Mouse (Mus musculus): Measurements from ENCODE around the gene Mpst. TPM values are rescaled to one million over a fixed set of nuclear protein-coding genes. Genes with fewer than 3 reads are reported as not detected.

Mpst gene
- polyA plus RNA-seq, 1 experiment from 2014 or later: 61.9 TPM

DNA sequence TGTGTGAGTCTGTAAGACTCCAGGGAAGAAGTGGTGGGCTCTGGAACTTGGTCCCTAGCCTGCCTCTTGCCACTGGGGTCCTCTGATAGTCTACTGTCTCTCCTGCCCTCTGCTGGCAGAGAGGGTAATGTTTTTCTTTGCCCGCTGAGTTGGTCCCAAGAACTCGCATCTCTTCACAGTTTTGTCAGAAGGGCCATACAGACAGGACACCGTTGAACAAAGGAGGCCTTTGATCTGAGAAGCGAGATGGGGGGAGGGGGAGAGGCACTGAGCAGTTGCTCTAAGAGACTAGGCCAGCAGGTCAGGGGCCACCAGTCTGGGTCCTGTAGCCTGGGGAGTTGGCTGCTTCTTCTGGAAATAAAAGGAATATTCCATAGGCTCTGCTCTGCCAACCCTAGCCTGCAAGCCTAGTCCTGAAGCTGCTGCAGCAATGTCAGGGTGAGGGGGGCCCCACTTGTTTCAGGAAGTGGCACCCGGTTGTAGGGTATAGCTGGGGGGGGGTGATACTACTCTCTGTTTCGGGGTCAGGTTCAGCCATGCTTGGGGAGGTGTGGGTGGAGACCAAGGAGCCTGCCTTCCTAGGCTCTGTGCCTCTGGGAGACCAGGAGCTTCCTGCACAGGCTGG lies 28.8 kb downstream of the Mpst start:
- no peak for DNase-seq (ENCODE audit: low read depth, low spot score)
- POLR2A ChIA-PET: interaction anchor here (0.6 kb wide), 1 partner anchor 265 kb away, joined by 3 read pairs; no protein-coding TSS in a partner anchor
- CTCF ChIA-PET: interaction anchor here (1.6 kb wide), 1 partner anchor 17 kb away, joined by 3 read pairs; no protein-coding TSS in a partner anchor
- no peak for ATAC-seq
- in situ Hi-C loops (cut with MboI; ENCODE audit: low pct_unique_long_range_greater_than_20kb): no loop called here
- no peak for TF ChIP-seq CTCF (IDR thresholded peaks at IDR 0.05)
- no peaks in the 10 kb centered on the region for H3K27me3 ChIP-seq

- in situ Hi-C loops (cut with MboI; ENCODE audit: low pct_unique_long_range_greater_than_20kb): no loop called here
- H3K27me3 ChIP-seq: no peaks in the 10 kb centered on the region
- ATAC-seq (no peak), DNase-seq (ENCODE audit: low read depth, low spot score) (no peak)
- ChIA-PET POLR2A (no interaction called here), CTCF (interaction anchor here (1.6 kb wide), 1 partner anchor 17 kb away, joined by 3 read pairs; no protein-coding TSS in a partner anchor)
- TF ChIP-seq CTCF (IDR thresholded peaks at IDR 0.05): no peak
Measured at GRCm38 (mm10) chr15:78435681-78436080, 29.5 kb downstream of the Mpst start.

DNA sequence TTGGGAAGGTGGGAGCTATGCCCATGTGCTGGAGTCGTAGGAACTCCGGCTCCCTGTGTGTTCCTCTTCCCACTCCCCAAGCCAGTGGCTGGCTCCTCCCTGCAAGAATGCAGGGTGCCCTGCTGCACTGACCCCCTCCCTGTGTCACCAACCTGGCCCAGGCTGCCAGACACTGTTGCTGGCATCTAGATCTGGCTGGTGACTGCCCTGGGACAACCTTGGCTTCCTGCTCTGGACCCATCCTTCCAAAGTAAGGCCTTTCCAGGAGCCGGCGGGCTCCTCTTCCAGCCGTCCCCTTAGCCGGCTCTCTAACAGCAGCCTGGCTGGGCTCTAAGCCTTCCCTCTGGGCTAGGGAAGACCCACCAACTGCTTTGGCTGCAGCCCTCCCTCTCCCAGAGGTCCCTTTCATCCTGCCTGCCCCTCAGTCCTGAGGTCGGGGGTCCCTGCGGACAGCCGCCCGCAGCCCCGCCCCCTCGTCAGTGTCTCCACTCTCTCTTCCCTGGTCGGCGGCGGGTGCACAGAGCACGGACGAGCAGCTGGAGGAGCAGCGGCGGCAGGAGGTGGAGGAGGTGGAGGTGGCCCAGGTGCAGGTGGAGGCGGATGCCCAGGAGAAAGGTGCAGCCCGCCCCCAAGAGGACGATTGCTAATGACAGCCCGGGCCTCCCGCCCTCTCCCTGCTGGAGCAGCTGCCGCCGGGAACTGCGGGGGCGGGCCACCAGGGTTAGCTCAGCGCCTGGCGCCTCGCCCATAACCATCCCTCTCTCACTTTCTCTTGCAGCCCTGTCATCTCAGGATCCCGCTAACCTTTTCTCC lies 30.4 kb downstream of the Mpst start:
- ATAC-seq (no peak), DNase-seq (ENCODE audit: low read depth, low spot score) (no peak)
- in situ Hi-C loops (cut with MboI; ENCODE audit: low pct_unique_long_range_greater_than_20kb): no loop called here
- ChIA-PET POLR2A (interaction anchor here (0.6 to 1.6 kb wide), 2 partner anchors 34 to 96 kb away, joined by 3 to 4 read pairs; no protein-coding TSS in a partner anchor), CTCF (interaction anchor here (1.2 to 1.6 kb wide), 2 partner anchors 11 to 145 kb away, joined by 3 to 6 read pairs; no protein-coding TSS in a partner anchor)
- H3K27me3 ChIP-seq: no peaks in the 10 kb centered on the region
- TF ChIP-seq CTCF (IDR thresholded peaks at IDR 0.05): no peak

DNA sequence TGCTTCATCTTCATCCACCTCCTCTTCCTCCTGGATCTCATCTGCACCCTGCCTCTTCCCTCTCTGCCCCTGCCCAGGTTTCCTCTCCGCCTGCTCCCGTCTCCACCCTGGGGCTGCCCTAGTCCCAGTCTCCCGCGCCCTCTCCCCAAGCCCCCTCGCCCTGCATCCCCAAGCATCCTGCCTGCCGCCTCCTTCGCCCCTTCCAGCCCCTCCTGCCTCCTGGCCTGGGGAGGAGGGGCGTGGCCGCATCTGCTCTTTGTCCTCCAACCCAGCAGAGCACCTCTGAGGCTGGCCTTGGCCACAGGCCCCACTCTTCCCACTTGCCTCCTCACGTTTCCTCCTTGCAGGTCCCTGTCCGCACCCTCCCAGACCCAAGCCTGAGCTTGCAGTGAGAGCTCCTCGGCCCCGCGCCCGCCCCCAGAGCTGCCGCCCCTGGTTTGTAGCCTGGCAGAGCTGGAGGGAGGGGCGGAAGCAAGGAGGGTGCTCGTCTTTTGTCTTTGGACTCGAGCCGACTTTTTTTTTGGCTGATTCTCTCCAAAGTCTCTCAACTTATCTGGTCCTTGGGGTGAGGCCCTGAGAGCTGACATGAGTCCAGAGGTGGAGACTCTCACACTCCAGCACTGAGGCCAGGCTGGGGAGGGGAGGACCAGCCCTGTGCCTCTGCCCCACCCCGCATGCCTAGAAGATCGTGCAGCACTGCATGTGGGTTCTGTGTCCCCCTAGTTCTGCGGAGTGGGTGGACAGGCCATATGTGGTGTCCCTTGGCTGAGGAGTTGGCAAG lies 31.2 kb downstream of the Mpst start:
- CTCF ChIA-PET: interaction anchor here (1.2 to 1.6 kb wide), 2 partner anchors 11 to 145 kb away, joined by 3 to 6 read pairs; no protein-coding TSS in a partner anchor
- TF ChIP-seq CTCF (IDR thresholded peaks at IDR 0.05): no peak
- ATAC-seq: no peak
- DNase-seq (ENCODE audit: low read depth, low spot score): no peak
- no peaks in the 10 kb centered on the region for H3K27me3 ChIP-seq
- POLR2A ChIA-PET: interaction anchor here (0.6 to 1.6 kb wide), 3 partner anchors 10 to 96 kb away, joined by 3 to 5 read pairs (median 4); no protein-coding TSS in a partner anchor
- in situ Hi-C loops (cut with MboI; ENCODE audit: low pct_unique_long_range_greater_than_20kb): no loop called here

- in situ Hi-C loops (cut with MboI; ENCODE audit: low pct_unique_long_range_greater_than_20kb): no loop called here
- no peak for ATAC-seq
- no peak for DNase-seq (ENCODE audit: low read depth, low spot score)
- TF ChIP-seq CTCF (IDR thresholded peaks at IDR 0.05): no peak
- H3K27me3 ChIP-seq: no peaks in the 10 kb centered on the region
- ChIA-PET CTCF (interaction anchor here (1.6 kb wide), 1 partner anchor 10 kb away, joined by 6 read pairs; no protein-coding TSS in a partner anchor), POLR2A (interaction anchor here (0.7 to 1.6 kb wide), 2 partner anchors 9 to 95 kb away, joined by 3 to 5 read pairs; no protein-coding TSS in a partner anchor)
Measured at GRCm38 (mm10) chr15:78438018-78438394, 31.8 kb downstream of the Mpst start.

DNA sequence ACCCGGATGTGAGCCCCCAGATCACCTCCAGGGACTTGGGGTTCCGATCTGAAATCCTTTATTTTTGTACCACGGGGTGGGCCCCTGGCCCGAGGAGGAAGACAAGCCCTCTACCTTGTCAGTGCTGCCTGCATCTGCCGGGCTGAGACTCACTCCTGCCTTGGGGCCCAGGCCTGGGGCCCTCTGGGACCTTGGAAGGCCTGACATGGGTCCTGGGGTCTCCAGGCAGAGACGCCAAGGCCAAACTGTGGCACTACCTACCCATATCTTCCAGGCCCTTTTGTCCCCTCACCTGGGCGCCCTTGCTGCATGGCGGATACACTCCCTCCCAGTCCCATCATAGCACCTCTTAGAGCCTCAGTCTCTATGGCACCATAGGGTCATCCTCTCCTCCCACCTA lies 32.3 kb downstream of the Mpst start:
- no peak for TF ChIP-seq CTCF (IDR thresholded peaks at IDR 0.05)
- CTCF ChIA-PET: interaction anchor here (1.6 kb wide), 1 partner anchor 9 kb away, joined by 6 read pairs; no protein-coding TSS in a partner anchor
- in situ Hi-C loops (cut with MboI; ENCODE audit: low pct_unique_long_range_greater_than_20kb): no loop called here
- DNase-seq (ENCODE audit: low read depth, low spot score) (no peak), ATAC-seq (no peak)
- POLR2A ChIA-PET: interaction anchor here (1.6 kb wide), 1 partner anchor 94 kb away, joined by 3 read pairs; no protein-coding TSS in a partner anchor
- H3K27me3 ChIP-seq: no peaks in the 10 kb centered on the region

DNA sequence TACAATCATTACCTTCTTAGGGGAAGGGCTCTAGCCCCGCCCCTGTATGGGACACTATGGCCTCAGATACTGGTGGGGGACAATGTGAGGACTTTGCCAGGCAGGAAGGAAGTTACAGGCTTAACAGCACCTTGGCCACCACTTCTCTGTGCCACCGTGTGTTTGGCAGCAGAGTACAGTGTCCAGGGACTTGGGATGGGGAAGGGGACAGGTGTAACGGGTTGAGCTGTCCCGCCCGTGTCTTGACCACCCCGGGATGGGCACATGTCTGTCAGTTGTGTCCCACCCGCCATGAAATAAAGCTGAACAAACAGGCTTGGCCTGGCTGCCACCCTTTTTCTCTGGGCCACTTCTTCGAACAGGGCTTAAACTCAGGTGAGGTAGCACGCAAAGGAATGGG lies 32.8 kb downstream of the Mpst start:
- ChIA-PET CTCF (no interaction called here), POLR2A (interaction anchor here (0.7 to 1.4 kb wide), 2 partner anchors 9 to 16 kb away, joined by 3 to 7 read pairs; no protein-coding TSS in a partner anchor)
- in situ Hi-C loops (cut with MboI; ENCODE audit: low pct_unique_long_range_greater_than_20kb): no loop called here
- no peak for TF ChIP-seq CTCF (IDR thresholded peaks at IDR 0.05)
- ATAC-seq (no peak), DNase-seq (ENCODE audit: low read depth, low spot score) (no peak)
- H3K27me3 ChIP-seq: no peaks in the 10 kb centered on the region

DNA sequence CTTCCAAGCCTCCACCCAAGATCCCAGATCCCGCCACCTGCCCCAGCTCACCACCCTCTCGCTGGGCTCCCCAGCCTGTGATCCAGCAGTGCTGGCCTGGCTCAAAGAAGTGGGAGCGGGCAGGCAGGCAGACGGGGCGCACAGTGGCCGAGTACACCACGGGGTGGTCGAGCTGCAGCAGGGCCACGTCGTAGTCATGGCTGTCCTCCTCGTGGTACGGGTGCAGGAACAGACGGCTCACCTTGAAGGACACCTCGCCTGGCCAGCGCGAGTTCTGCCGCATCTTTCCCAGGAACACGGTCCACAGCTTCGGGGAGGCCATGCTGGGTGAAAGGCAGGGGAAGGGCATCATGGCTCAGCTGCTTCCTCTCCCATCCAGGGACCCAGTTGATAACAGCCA lies 36.0 kb downstream of the Mpst start:
- POLR2A ChIA-PET: interaction anchor here (1.2 to 1.4 kb wide), 2 partner anchors 13 to 90 kb away, joined by 3 to 5 read pairs; no protein-coding TSS in a partner anchor
- no peak for DNase-seq (ENCODE audit: low read depth, low spot score)
- no peak for ATAC-seq
- CTCF ChIA-PET: interaction anchor here (1.5 to 1.6 kb wide), 2 partner anchors 13 to 91 kb away, joined by 4 read pairs; no protein-coding TSS in a partner anchor
- in situ Hi-C loops (cut with MboI; ENCODE audit: low pct_unique_long_range_greater_than_20kb): no loop called here
- no peaks in the 10 kb centered on the region for H3K27me3 ChIP-seq
- no peak for TF ChIP-seq CTCF (IDR thresholded peaks at IDR 0.05)

DNA sequence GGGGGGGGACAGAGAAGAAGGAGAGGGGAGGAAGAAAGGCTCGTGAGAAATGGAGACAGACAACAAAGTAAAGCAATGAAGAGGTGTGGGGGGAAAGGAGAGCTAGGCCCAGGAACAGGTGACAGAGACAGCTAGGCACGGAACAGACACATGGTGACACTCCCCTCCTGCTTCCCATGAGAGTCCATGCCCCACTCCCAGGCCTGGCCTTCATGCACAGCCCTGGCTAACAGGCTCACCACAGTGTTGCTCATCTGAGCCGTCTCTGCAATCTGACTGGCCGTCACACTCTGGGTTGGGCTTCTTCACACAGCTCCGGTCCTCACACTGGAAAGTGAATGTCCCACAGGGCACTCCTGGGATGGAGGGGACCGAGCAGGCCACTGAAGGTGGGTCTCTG lies 37.6 kb downstream of the Mpst start:
- in situ Hi-C loops (cut with MboI; ENCODE audit: low pct_unique_long_range_greater_than_20kb): no loop called here
- no peaks in the 10 kb centered on the region for H3K27me3 ChIP-seq
- ATAC-seq: no peak
- ChIA-PET CTCF (interaction anchor here (1.0 kb wide), 1 partner anchor 89 kb away, joined by 3 read pairs; no protein-coding TSS in a partner anchor), POLR2A (interaction anchor here (0.6 kb wide), 1 partner anchor 139 kb away, joined by 3 read pairs; no protein-coding TSS in a partner anchor)
- no peak for DNase-seq (ENCODE audit: low read depth, low spot score)
- no peak for TF ChIP-seq CTCF (IDR thresholded peaks at IDR 0.05)

Data from Patski (cell line).